Mouse (Mus musculus) right cerebral cortex, postnatal 25 days (tissue): ENCODE measurements around the gene Castor1.

Experiments used
- DNase-seq: peaks from one replicate; pipeline ENCODE4 v3.0.0; 2022

Castor1 gene

GRCm38 (mm10) chr11:4235665-4236545 lies 17.9 kb downstream of the Castor1 start, which contains the start of gene Osm:
Gene Osm, plus strand, starts transcription at chr11:4236420.
- DNase-seq, result no peak

- DNase-seq, result no peak
These were observed 18.6 kb downstream of the Castor1 start for GRCm38 (mm10) chr11:4236546-4237067.

GRCm38 (mm10) chr11:4237389-4237912 lies 19.4 kb downstream of the Castor1 start:
- no peak for DNase-seq

GRCm38 (mm10) chr11:4238167-4238566 lies 20.1 kb downstream of the Castor1 start:
- DNase-seq, result no peak

GRCm38 (mm10) chr11:4239691-4240090 lies 21.7 kb downstream of the Castor1 start:
- DNase-seq, result no peak

GRCm38 (mm10) chr11:4240151-4240550 lies 22.1 kb downstream of the Castor1 start:
- DNase-seq, result no peak

- DNase-seq, result no peak
These were observed 23.2 kb downstream of the Castor1 start for GRCm38 (mm10) chr11:4241180-4241579.

GRCm38 (mm10) chr11:4246126-4246525 lies 28.1 kb downstream of the Castor1 start:
- DNase-seq, result no peak

GRCm38 (mm10) chr11:4246623-4247022 lies 28.6 kb downstream of the Castor1 start:
- DNase-seq, result no peak

- DNase-seq, result no peak
These were observed 29.4 kb downstream of the Castor1 start for GRCm38 (mm10) chr11:4247201-4247959.

- DNase-seq, result no peak
These were observed 31.1 kb downstream of the Castor1 start for GRCm38 (mm10) chr11:4249151-4249550.

- DNase-seq, result no peak
These were observed 32.3 kb downstream of the Castor1 start for GRCm38 (mm10) chr11:4250290-4250689.

GRCm38 (mm10) chr11:4251376-4251775 lies 33.4 kb downstream of the Castor1 start:
- no peak for DNase-seq

- DNase-seq, result no peak
These were observed 34.9 kb downstream of the Castor1 start for GRCm38 (mm10) chr11:4252886-4253285.

- DNase-seq, result no peak
These were observed 39.0 kb downstream of the Castor1 start, which contains the start of gene Lif for GRCm38 (mm10) chr11:4256846-4257607. Gene Lif, plus strand, starts transcription at chr11:4257557.

- DNase-seq, result no peak
These were observed 39.7 kb downstream of the Castor1 start for GRCm38 (mm10) chr11:4257756-4258155.

- DNase-seq, result peak; percentile 77
These were observed 40.6 kb downstream of the Castor1 start for GRCm38 (mm10) chr11:4258657-4259082.

GRCm38 (mm10) chr11:4260463-4261187 lies 42.6 kb downstream of the Castor1 start:
- no peak for DNase-seq

- no peak for DNase-seq
These were observed 43.1 kb downstream of the Castor1 start for GRCm38 (mm10) chr11:4261188-4261494.

- DNase-seq, result no peak
These were observed 43.9 kb downstream of the Castor1 start for GRCm38 (mm10) chr11:4261969-4262368.

GRCm38 (mm10) chr11:4262847-4263246 lies 44.8 kb downstream of the Castor1 start:
- no peak for DNase-seq

GRCm38 (mm10) chr11:4263296-4263695 lies 45.3 kb downstream of the Castor1 start:
- no peak for DNase-seq
